In the genomic region with DNA sequence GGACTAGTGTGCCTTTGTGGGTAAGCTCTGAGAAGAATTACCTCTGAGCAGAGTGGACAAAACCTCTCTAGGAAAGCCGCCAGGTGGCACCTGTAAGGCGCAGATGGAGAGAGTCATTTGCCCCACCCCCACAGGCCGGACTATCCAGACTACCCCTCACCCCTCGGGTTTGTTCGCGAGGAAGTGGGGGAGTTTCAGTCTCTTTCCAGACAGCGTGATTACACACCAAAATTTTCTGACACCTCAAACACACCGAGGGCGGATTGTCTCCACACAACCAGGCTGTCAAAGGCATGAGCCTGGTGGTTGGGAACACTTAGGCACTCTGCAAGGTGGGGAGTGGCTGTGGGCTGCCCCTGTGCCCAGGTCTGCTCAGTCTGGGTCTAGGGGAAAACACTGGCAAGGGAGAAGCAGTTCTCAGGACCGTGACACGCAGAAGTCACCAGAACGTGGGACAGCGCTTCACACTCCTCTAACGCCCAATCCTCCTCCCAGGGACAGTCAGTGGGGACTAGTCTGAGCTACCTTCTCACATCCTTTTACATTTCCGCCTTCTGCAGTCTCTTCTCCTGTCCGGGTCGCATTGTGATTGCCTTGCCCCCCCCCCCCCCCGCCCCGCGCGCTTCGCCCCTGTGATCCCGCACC, we compare ENCODE assay signal across 8 mouse cellular contexts. TPM values are rescaled to one million over a fixed set of nuclear protein-coding genes. Genes with fewer than 3 reads are reported as not detected.
DNase-seq lines count a peak whose midpoint lies in the region; ATAC-seq and TF ChIP-seq lines count a peak whose summit lies in the region.

No protein-coding gene starts in this region.

- no peaks in the 10 kb centered on the region for H3K9me3 ChIP-seq in embryonic facial prominence, embryonic 12.5 days
- H3K9me3 ChIP-seq in heart, postnatal 0 days (replicated peaks; ENCODE audit: control insufficient read depth, low read length): peaks cover 4% of the 10 kb centered on the region; the same call in 1 of the 2 replicates
- no peaks in the 10 kb centered on the region for H3K9me3 ChIP-seq in liver, embryonic 15.5 days (replicated peaks)
- no peaks in the 10 kb centered on the region for H3K9me3 ChIP-seq in neural tube, embryonic 11.5 days (ENCODE audit: control insufficient read depth, low read length)
- H3K9me3 ChIP-seq in stomach, embryonic 16.5 days (replicated peaks; ENCODE audit: control insufficient read depth, low read length): no peaks in the 10 kb centered on the region

- peak overlapping the region; percentile 95 for H3K4me2 ChIP-seq in embryonic facial prominence, embryonic 12.5 days (replicated peaks)
- peak overlapping the region; percentile 94 for H3K4me2 ChIP-seq in heart, postnatal 0 days (ENCODE audit: low read depth, low read length)
- H3K4me2 ChIP-seq in liver, embryonic 15.5 days: peak overlapping the region; percentile 73
- peak overlapping the region; percentile 94 for H3K4me2 ChIP-seq in neural tube, embryonic 11.5 days (ENCODE audit: low read depth)
- H3K4me2 ChIP-seq in stomach, embryonic 16.5 days (ENCODE audit: low read depth, low read length): peak overlapping the region; percentile 98

- H3K27ac ChIP-seq in embryonic facial prominence, embryonic 12.5 days: 0 out of 2 replicates have a peak overlapping the region, but pooled peaks have one; percentile 5
- H3K27ac ChIP-seq in heart, postnatal 0 days (ENCODE audit: low read depth): no peak overlapping the region
- 0 out of 2 replicates have a peak overlapping the region, but pooled peaks have one; percentile 9 for H3K27ac ChIP-seq in liver, embryonic 15.5 days (replicated peaks)
- H3K27ac ChIP-seq in neural tube, embryonic 11.5 days (ENCODE audit: low read depth, low read length): no peak overlapping the region
- no peak overlapping the region; the same call in 1 of the 2 replicates for H3K27ac ChIP-seq in stomach, embryonic 16.5 days (ENCODE audit: low read length)

- peak; percentile 89 to 90 for DNase-seq in B cell, adult 2 months
- peak; percentile 73 for DNase-seq in adrenal gland, postnatal 25 days
- peak; percentile 20 for DNase-seq in heart, postnatal 0 days (ENCODE audit: low spot score)
- peak; percentile 68 to 89 for DNase-seq in kidney, postnatal 36 days
- peak; percentile 66 for DNase-seq in neural tube, embryonic 11.5 days (ENCODE audit: low spot score)

- H3K27me3 ChIP-seq in embryonic facial prominence, embryonic 12.5 days: peaks cover 4% of the 10 kb centered on the region; the same call in 1 of the 2 replicates
- 0 out of 2 replicates have a peak, but pooled peaks cover 8% of the 10 kb centered on the region for H3K27me3 ChIP-seq in heart, postnatal 0 days (ENCODE audit: control insufficient read depth, insufficient read depth, low read length)
- H3K27me3 ChIP-seq in liver, embryonic 15.5 days: peaks cover 16% of the 10 kb centered on the region; the same call in 1 of the 2 replicates
- H3K27me3 ChIP-seq in neural tube, embryonic 11.5 days (ENCODE audit: control insufficient read depth, insufficient read depth, low read length): no peaks in the 10 kb centered on the region
- H3K27me3 ChIP-seq in stomach, embryonic 16.5 days (ENCODE audit: control insufficient read depth, insufficient read depth, low read length): no peaks in the 10 kb centered on the region

- peak overlapping the region; percentile 62 for H3K4me3 ChIP-seq in embryonic facial prominence, embryonic 12.5 days
- H3K4me3 ChIP-seq in heart, postnatal 0 days (ENCODE audit: low read depth, low read length): peak overlapping the region; percentile 67
- H3K4me3 ChIP-seq in liver, embryonic 15.5 days (replicated peaks): peak overlapping the region; percentile 51
- peak overlapping the region; percentile 52 for H3K4me3 ChIP-seq in neural tube, embryonic 11.5 days (ENCODE audit: low read depth, low read length)
- H3K4me3 ChIP-seq in stomach, embryonic 16.5 days (replicated peaks; ENCODE audit: low read length): peak overlapping the region; percentile 63

- H3K36me3 ChIP-seq in embryonic facial prominence, embryonic 12.5 days: no peaks in the 10 kb centered on the region
- H3K36me3 ChIP-seq in heart, postnatal 0 days (replicated peaks; ENCODE audit: control insufficient read depth, insufficient read depth, low read length): no peaks in the 10 kb centered on the region
- H3K36me3 ChIP-seq in liver, embryonic 15.5 days (replicated peaks): no peaks in the 10 kb centered on the region
- H3K36me3 ChIP-seq in neural tube, embryonic 11.5 days (ENCODE audit: control insufficient read depth, insufficient read depth, low read length): no peaks in the 10 kb centered on the region
- H3K36me3 ChIP-seq in stomach, embryonic 16.5 days (ENCODE audit: control insufficient read depth, insufficient read depth, low read length): no peaks in the 10 kb centered on the region

- TF ChIP-seq EP300 in heart, postnatal 0 days (IDR thresholded peaks at IDR 0.05; ENCODE audit: low read depth): no peak

- peak; percentile 90 for ATAC-seq in embryonic facial prominence, embryonic 12.5 days (ENCODE audit: insufficient number of reproducible peaks, insufficient read depth, low FRiP score, low TSS enrichment)
- peak; percentile 53 for ATAC-seq in heart, postnatal 0 days (ENCODE audit: insufficient read depth, low read depth)
- ATAC-seq in liver, embryonic 15.5 days (ENCODE audit: insufficient read depth): peak; percentile 45
- ATAC-seq in neural tube, embryonic 11.5 days (ENCODE audit: insufficient read depth, low FRiP score, low TSS enrichment): peak; percentile 80
- ATAC-seq in stomach, embryonic 16.5 days (ENCODE audit: insufficient read depth, low FRiP score): peak; percentile 78

- peak; percentile 37 for TF ChIP-seq CTCF in heart, postnatal 0 days (IDR thresholded peaks at IDR 0.05; ENCODE audit: low read depth)

- H3K4me1 ChIP-seq in embryonic facial prominence, embryonic 12.5 days: 0 out of 2 replicates have a peak, but pooled peaks cover 8% of the 10 kb centered on the region
- peaks cover 9% of the 10 kb centered on the region; the same call in 1 of the 2 replicates for H3K4me1 ChIP-seq in heart, postnatal 0 days (ENCODE audit: control insufficient read depth, insufficient read depth)
- H3K4me1 ChIP-seq in liver, embryonic 15.5 days (replicated peaks): no peaks in the 10 kb centered on the region
- H3K4me1 ChIP-seq in neural tube, embryonic 11.5 days (ENCODE audit: control insufficient read depth, insufficient read depth, low read length): no peaks in the 10 kb centered on the region
- peaks cover 6% of the 10 kb centered on the region; the same call in 1 of the 2 replicates for H3K4me1 ChIP-seq in stomach, embryonic 16.5 days (ENCODE audit: control insufficient read depth, insufficient read depth, low read length)

- peak overlapping the region; percentile 44 for H3K9ac ChIP-seq in embryonic facial prominence, embryonic 12.5 days
- H3K9ac ChIP-seq in heart, postnatal 0 days (replicated peaks; ENCODE audit: low read depth, low read length): peak overlapping the region; percentile 39; the same call in 1 of the 2 replicates
- no peak overlapping the region for H3K9ac ChIP-seq in liver, embryonic 15.5 days
- H3K9ac ChIP-seq in neural tube, embryonic 11.5 days (ENCODE audit: low read length): peak overlapping the region; percentile 45
- H3K9ac ChIP-seq in stomach, embryonic 16.5 days (ENCODE audit: low read length): peak overlapping the region; percentile 70

- WGBS in embryonic facial prominence, embryonic 12.5 days: under 1% methylated on average over 20 of the region's 23 CpGs
- WGBS in heart, postnatal 0 days: 1% methylated on average over 20 of the region's 23 CpGs
- under 1% methylated on average over 20 of the region's 23 CpGs for WGBS in liver, embryonic 15.5 days (ENCODE audit: insufficient replicate concordance)
- under 1% methylated on average over 20 of the region's 23 CpGs for WGBS in neural tube, embryonic 11.5 days
- under 1% methylated on average over 21 of the region's 23 CpGs for WGBS in stomach, embryonic 16.5 days

RNA-seq across cellular contexts. Expression of a gene that starts 0.6 kb away (rescaled TPM):
- 8.7 and 9.2 TPM in 2 replicates for total RNA-seq in adrenal gland, postnatal 25 days (2021)
- polyA plus RNA-seq in embryonic facial prominence, embryonic 12.5 days (2016; fragmentation: Nextera tagmentation; extraction: Ambion mirVana): 16.5 and 19.7 TPM in 2 replicates
- 13.3 and 60.9 TPM in 2 replicates for total RNA-seq in heart, postnatal 0 days (2014; rRNA removed; ENCODE audit: low replicate concordance)
- polyA plus RNA-seq in heart, postnatal 0 days (2015; fragmentation: Nextera tagmentation; extraction: Ambion mirVana): 18.9 and 22.1 TPM in 2 replicates
- 1.5 and 1.7 TPM in 2 replicates for polyA plus RNA-seq in liver, embryonic 15.5 days (2015; fragmentation: Nextera tagmentation; extraction: Ambion mirVana)
- 4.2 and 4.8 TPM in 2 replicates for polyA plus RNA-seq in neural tube, embryonic 11.5 days (2014; fragmentation: Nextera tagmentation; extraction: Ambion mirVana)
- 5.5 and 6.8 TPM in 2 replicates for polyA plus RNA-seq in stomach, embryonic 16.5 days (2015; fragmentation: Nextera tagmentation; extraction: Ambion mirVana)

Comparison
In these comparisons a context has a peak if more than half of its experiments do, and no peak if none do; other contexts are left out.
1. DNase-seq: peak in every context shown above with its lines; median percentile 90 in B cell, adult 2 months; 78 in kidney, postnatal 36 days; 73 in adrenal gland, postnatal 25 days; 66 in neural tube, embryonic 11.5 days; 20 in heart, postnatal 0 days.
2. H3K27ac ChIP-seq: peak in embryonic facial prominence, embryonic 12.5 days (single experiment) and liver, embryonic 15.5 days (single experiment); none in heart, postnatal 0 days (single experiment), neural tube, embryonic 11.5 days (single experiment) and stomach, embryonic 16.5 days (single experiment).
3. Peak in every context shown above with its lines, with median percentiles within 50 percentile points of each other: ATAC-seq, H3K4me2 ChIP-seq and H3K4me3 ChIP-seq.